Mouse (Mus musculus): ENCODE data around the gene Bcar3. TPM values are rescaled to one million over a fixed set of nuclear protein-coding genes. Genes with fewer than 3 reads are reported as not detected.
A peak's percentile ranks its signal among the peaks of the same experiment; 100 is the strongest.

The Bcar3 gene
- polyA plus RNA-seq, 1 experiment from 2014 or later = 7.1 TPM

DNA sequence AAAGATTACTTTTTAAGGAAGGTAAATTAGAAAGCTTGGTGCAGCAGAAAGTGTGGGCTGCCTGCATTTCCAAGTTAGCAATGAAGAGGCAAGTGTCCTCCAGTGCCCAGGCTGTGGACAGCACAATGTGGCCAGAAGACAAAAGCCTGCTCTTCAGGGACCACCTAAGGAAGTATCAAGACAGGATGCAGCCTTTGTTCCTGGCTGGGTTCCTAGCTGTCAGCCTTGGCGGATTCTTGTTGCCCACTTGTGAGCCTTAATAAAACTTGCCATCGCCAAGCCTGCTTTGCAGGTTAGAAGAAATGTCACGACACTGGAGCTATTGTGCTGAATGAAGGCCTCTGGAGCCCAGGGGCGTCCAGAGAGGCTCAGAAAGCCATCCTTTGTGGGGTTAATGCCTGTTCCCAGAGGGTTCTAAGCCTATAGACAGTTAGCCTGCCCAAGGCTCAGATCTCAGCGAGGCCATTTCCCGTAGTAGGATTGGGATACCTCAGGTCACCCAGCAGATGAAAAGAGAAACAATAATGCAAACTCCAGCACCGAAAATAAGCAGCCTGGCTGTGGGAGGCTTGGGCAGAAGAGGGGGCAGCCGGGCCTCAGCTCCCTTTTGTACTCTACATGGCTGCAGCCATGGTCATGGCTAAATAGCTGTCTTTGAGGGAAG, 167.0 kb downstream of the Bcar3 start:
- peak overlapping the region; percentile 28; the same call in 1 of the 2 replicates for H3K9ac ChIP-seq (ENCODE audit: low read depth, low read length)
- ATAC-seq = peak; percentile 53
- H3K27me3 ChIP-seq (replicated peaks; ENCODE audit: control insufficient read depth, insufficient read depth, low read length) = no peaks in the 10 kb centered on the region

DNA sequence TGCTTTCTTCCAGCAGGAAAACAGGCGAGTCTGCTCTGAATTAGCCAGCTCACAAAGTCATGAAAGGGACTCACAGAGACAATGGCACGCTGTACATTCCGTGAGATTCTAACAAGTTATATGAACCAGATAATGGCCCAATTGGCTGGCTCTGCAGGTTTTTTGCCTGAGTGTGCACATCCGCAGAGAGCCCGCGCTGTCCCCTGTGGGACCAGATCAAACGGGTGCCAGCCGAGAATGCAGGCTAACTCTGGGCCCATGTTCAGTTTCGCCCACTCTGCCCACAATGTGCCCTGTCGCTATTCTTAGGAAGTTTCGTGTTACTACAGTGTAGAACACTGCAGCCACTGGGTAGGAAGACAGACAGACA, 167.6 kb downstream of the Bcar3 start:
- Histone ChIP-seq H3K9ac (ENCODE audit: low read depth, low read length) (no peak overlapping the region), H3K27me3 (replicated peaks; ENCODE audit: control insufficient read depth, insufficient read depth, low read length) (no peaks in the 10 kb centered on the region), H3K27ac (ENCODE audit: low read depth, low read length) (peak overlapping the region; percentile 56), H3K9me3 (ENCODE audit: control insufficient read depth, low read length) (no peaks in the 10 kb centered on the region), H3K36me3 (ENCODE audit: control insufficient read depth, insufficient read depth, low read length) (no peaks in the 10 kb centered on the region), H3K4me2 (ENCODE audit: low read length) (peak overlapping the region; percentile 3; the same call in 1 of the 2 replicates), H3K4me1 (ENCODE audit: control insufficient read depth, insufficient read depth, low read depth, low read length) (peaks cover 17% of the 10 kb centered on the region), H3K4me3 (ENCODE audit: low read length) (no peak overlapping the region)
- peak; percentile 22 for ATAC-seq
- 24% methylated on average over 11 of the region's 11 CpGs for WGBS

More for the DNA sequence above, 167.0 kb downstream of the Bcar3 start:
- peaks cover 17% of the 10 kb centered on the region for H3K4me1 ChIP-seq (ENCODE audit: control insufficient read depth, insufficient read depth, low read depth, low read length)
- H3K4me2 ChIP-seq (ENCODE audit: low read length) = peak overlapping the region; percentile 3; the same call in 1 of the 2 replicates
- H3K4me3 ChIP-seq (ENCODE audit: low read length) = no peak overlapping the region
- 16% methylated on average over 8 of the region's 8 CpGs for WGBS
- no peaks in the 10 kb centered on the region for H3K36me3 ChIP-seq (ENCODE audit: control insufficient read depth, insufficient read depth, low read length)
- peak overlapping the region; percentile 56 for H3K27ac ChIP-seq (ENCODE audit: low read depth, low read length)
- H3K9me3 ChIP-seq (ENCODE audit: control insufficient read depth, low read length) = no peaks in the 10 kb centered on the region

GRCm38 (mm10) chr3:122461932-122462871, 168.3 kb downstream of the Bcar3 start:
- peak; percentile 51; the same call in 1 of the 2 replicates for ATAC-seq
- Histone ChIP-seq H3K9me3 (ENCODE audit: control insufficient read depth, low read length) (no peaks in the 10 kb centered on the region), H3K27me3 (replicated peaks; ENCODE audit: control insufficient read depth, insufficient read depth, low read length) (no peaks in the 10 kb centered on the region), H3K36me3 (ENCODE audit: control insufficient read depth, insufficient read depth, low read length) (no peaks in the 10 kb centered on the region), H3K4me3 (ENCODE audit: low read length) (no peak overlapping the region), H3K9ac (ENCODE audit: low read depth, low read length) (peak overlapping the region; percentile 15; the same call in 1 of the 2 replicates), H3K27ac (ENCODE audit: low read depth, low read length) (no peak overlapping the region), H3K4me2 (ENCODE audit: low read length) (peak overlapping the region; percentile 33), H3K4me1 (ENCODE audit: control insufficient read depth, insufficient read depth, low read depth, low read length) (peaks cover 17% of the 10 kb centered on the region)
- WGBS = 29% methylated on average over 18 of the region's 18 CpGs

- Histone ChIP-seq H3K4me2 (ENCODE audit: low read length) (no peak overlapping the region), H3K4me3 (ENCODE audit: low read length) (no peak overlapping the region), H3K9me3 (ENCODE audit: control insufficient read depth, low read length) (no peaks in the 10 kb centered on the region), H3K36me3 (ENCODE audit: control insufficient read depth, insufficient read depth, low read length) (no peaks in the 10 kb centered on the region), H3K27ac (ENCODE audit: low read depth, low read length) (no peak overlapping the region), H3K27me3 (replicated peaks; ENCODE audit: control insufficient read depth, insufficient read depth, low read length) (no peaks in the 10 kb centered on the region), H3K9ac (ENCODE audit: low read depth, low read length) (no peak overlapping the region), H3K4me1 (ENCODE audit: control insufficient read depth, insufficient read depth, low read depth, low read length) (peaks cover 17% of the 10 kb centered on the region)
- ATAC-seq = no peak
- 71% methylated on average over 9 of the region's 9 CpGs for WGBS
Measured at GRCm38 (mm10) chr3:122463166-122463565, 169.2 kb downstream of the Bcar3 start.

DNA sequence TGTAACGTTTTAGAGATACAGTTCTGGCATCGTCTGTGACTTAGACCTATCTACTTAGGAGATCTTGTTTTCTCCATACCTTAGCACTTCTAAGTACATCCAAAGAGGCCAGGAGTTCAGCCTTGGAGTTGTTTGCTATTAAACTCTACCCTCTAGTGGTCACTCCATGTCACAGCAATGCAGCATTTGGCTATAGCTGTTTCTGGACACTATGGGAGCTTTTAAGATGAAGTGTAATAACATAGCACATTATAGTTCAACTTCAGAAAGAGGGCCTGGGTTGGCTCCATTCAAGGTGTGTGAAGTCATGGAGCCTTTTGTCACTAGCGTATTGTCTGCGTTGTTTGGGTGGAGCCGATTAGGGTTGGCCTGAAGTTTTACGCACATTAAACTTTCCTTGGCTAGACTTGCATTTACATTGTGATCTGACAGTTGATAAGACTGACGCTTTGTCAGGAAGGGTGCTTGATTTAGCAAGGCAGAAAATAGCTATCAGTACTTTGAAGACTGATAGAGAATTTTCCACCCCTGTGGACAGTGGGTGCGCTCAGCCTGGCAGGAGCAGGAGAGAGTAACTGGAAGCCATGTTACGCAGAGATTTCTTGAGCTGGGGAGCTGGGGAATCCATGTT, 172.3 kb downstream of the Bcar3 start:
- no peaks in the 10 kb centered on the region for H3K9me3 ChIP-seq (ENCODE audit: control insufficient read depth, low read length)
- WGBS = 45% methylated on average over 9 of the region's 9 CpGs
- peaks cover 15% of the 10 kb centered on the region for H3K4me1 ChIP-seq (ENCODE audit: control insufficient read depth, insufficient read depth, low read depth, low read length)
- no peak overlapping the region for H3K4me2 ChIP-seq (ENCODE audit: low read length)
- H3K9ac ChIP-seq (ENCODE audit: low read depth, low read length) = no peak overlapping the region
- no peaks in the 10 kb centered on the region for H3K27me3 ChIP-seq (replicated peaks; ENCODE audit: control insufficient read depth, insufficient read depth, low read length)
- ATAC-seq = no peak
- no peak overlapping the region for H3K27ac ChIP-seq (ENCODE audit: low read depth, low read length)
- no peak overlapping the region for H3K4me3 ChIP-seq (ENCODE audit: low read length)
- H3K36me3 ChIP-seq (ENCODE audit: control insufficient read depth, insufficient read depth, low read length) = no peaks in the 10 kb centered on the region

GRCm38 (mm10) chr3:122467977-122468376, 174.0 kb downstream of the Bcar3 start:
- Histone ChIP-seq H3K4me3 (ENCODE audit: low read length) (no peak overlapping the region), H3K4me1 (ENCODE audit: control insufficient read depth, insufficient read depth, low read depth, low read length) (peaks cover 6% of the 10 kb centered on the region; the same call in 1 of the 2 replicates), H3K27me3 (replicated peaks; ENCODE audit: control insufficient read depth, insufficient read depth, low read length) (no peaks in the 10 kb centered on the region), H3K36me3 (ENCODE audit: control insufficient read depth, insufficient read depth, low read length) (no peaks in the 10 kb centered on the region), H3K9me3 (ENCODE audit: control insufficient read depth, low read length) (no peaks in the 10 kb centered on the region), H3K9ac (ENCODE audit: low read depth, low read length) (no peak overlapping the region), H3K27ac (ENCODE audit: low read depth, low read length) (no peak overlapping the region), H3K4me2 (ENCODE audit: low read length) (no peak overlapping the region)
- no peak for ATAC-seq
- 57% methylated on average over 2 of the region's 2 CpGs for WGBS

- 86% methylated on average over 14 of the region's 14 CpGs for WGBS
- no peak overlapping the region for H3K9ac ChIP-seq (ENCODE audit: low read depth, low read length)
- ATAC-seq = no peak
- H3K36me3 ChIP-seq (ENCODE audit: control insufficient read depth, insufficient read depth, low read length) = no peaks in the 10 kb centered on the region
- no peak overlapping the region for H3K4me2 ChIP-seq (ENCODE audit: low read length)
- peaks cover 7% of the 10 kb centered on the region for H3K4me1 ChIP-seq (ENCODE audit: control insufficient read depth, insufficient read depth, low read depth, low read length)
- no peak overlapping the region for H3K27ac ChIP-seq (ENCODE audit: low read depth, low read length)
- no peaks in the 10 kb centered on the region for H3K27me3 ChIP-seq (replicated peaks; ENCODE audit: control insufficient read depth, insufficient read depth, low read length)
- no peak overlapping the region for H3K4me3 ChIP-seq (ENCODE audit: low read length)
- no peaks in the 10 kb centered on the region for H3K9me3 ChIP-seq (ENCODE audit: control insufficient read depth, low read length)
Measured at GRCm38 (mm10) chr3:122470326-122471016, 176.5 kb downstream of the Bcar3 start.

GRCm38 (mm10) chr3:122471017-122471721, 177.2 kb downstream of the Bcar3 start:
- Histone ChIP-seq H3K4me1 (ENCODE audit: control insufficient read depth, insufficient read depth, low read depth, low read length) (peaks cover 13% of the 10 kb centered on the region), H3K36me3 (ENCODE audit: control insufficient read depth, insufficient read depth, low read length) (no peaks in the 10 kb centered on the region), H3K27ac (ENCODE audit: low read depth, low read length) (no peak overlapping the region), H3K9me3 (ENCODE audit: control insufficient read depth, low read length) (no peaks in the 10 kb centered on the region), H3K4me2 (ENCODE audit: low read length) (no peak overlapping the region), H3K27me3 (replicated peaks; ENCODE audit: control insufficient read depth, insufficient read depth, low read length) (no peaks in the 10 kb centered on the region), H3K4me3 (ENCODE audit: low read length) (no peak overlapping the region), H3K9ac (ENCODE audit: low read depth, low read length) (no peak overlapping the region)
- WGBS = 63% methylated on average over 12 of the region's 12 CpGs
- peak; percentile 15; the same call in 1 of the 2 replicates for ATAC-seq
